In genomic region chr5:117414611-117415010, GRCm38 (mm10) we compare ENCODE assay signal across 8 mouse cellular contexts. TPM values are rescaled to one million over a fixed set of nuclear protein-coding genes. Genes with fewer than 3 reads are reported as not detected.
DNase-seq lines count a peak whose midpoint lies in the region; ATAC-seq lines count a peak whose summit lies in the region.

No protein-coding gene starts in this region.

- H3K27me3 ChIP-seq in heart, embryonic 15.5 days = peaks cover 64% of the 10 kb centered on the region
- no peaks in the 10 kb centered on the region for H3K27me3 ChIP-seq in forebrain, embryonic 14.5 days (replicated peaks; ENCODE audit: control insufficient read depth, insufficient read depth, low read length)
- peaks cover 74% of the 10 kb centered on the region for H3K27me3 ChIP-seq in limb, embryonic 15.5 days

- DNase-seq in heart, postnatal 14 days = no peak
- peak; percentile 27 for DNase-seq in R1 (ENCODE audit: low read depth, low spot score)
- DNase-seq in forebrain, embryonic 14.5 days (ENCODE audit: low spot score) = peak; percentile 35
- DNase-seq in testis, postnatal 14 days (ENCODE audit: low spot score) = no peak
- no peak for DNase-seq in gastrocnemius, postnatal 14 days
- no peak for DNase-seq in spleen, adult 18-20 months

- H3K9me3 ChIP-seq in heart, embryonic 15.5 days (replicated peaks) = no peaks in the 10 kb centered on the region
- no peaks in the 10 kb centered on the region for H3K9me3 ChIP-seq in forebrain, embryonic 14.5 days (replicated peaks; ENCODE audit: control insufficient read depth, low read length)
- no peaks in the 10 kb centered on the region for H3K9me3 ChIP-seq in limb, embryonic 15.5 days

- WGBS in heart, embryonic 15.5 days = under 1% methylated on average over 10 of the region's 10 CpGs
- 0% methylated on average over 10 of the region's 10 CpGs for WGBS in forebrain, embryonic 14.5 days
- 8% methylated on average over 10 of the region's 10 CpGs for WGBS in limb, embryonic 15.5 days

- intact Hi-C loops in heart, postnatal 14 days (cut with DNase I) = no loop called here
- intact Hi-C loops in gastrocnemius, postnatal 14 days (cut with DNase I; ENCODE audit: low total_unique reads) = no loop called here

- no peaks in the 10 kb centered on the region for H3K36me3 ChIP-seq in heart, embryonic 15.5 days
- H3K36me3 ChIP-seq in forebrain, embryonic 14.5 days (ENCODE audit: control insufficient read depth, insufficient read depth, low read length) = no peaks in the 10 kb centered on the region
- H3K36me3 ChIP-seq in limb, embryonic 15.5 days = no peaks in the 10 kb centered on the region

- H3K4me1 ChIP-seq in heart, embryonic 15.5 days (replicated peaks) = peaks cover 14% of the 10 kb centered on the region
- H3K4me1 ChIP-seq in forebrain, embryonic 14.5 days (ENCODE audit: control insufficient read depth, insufficient read depth, low read length) = peaks cover 5% of the 10 kb centered on the region; the same call in 1 of the 2 replicates
- H3K4me1 ChIP-seq in limb, embryonic 15.5 days = peaks cover 16% of the 10 kb centered on the region

- H3K4me2 ChIP-seq in heart, embryonic 15.5 days = peak overlapping the region; percentile 98
- peak overlapping the region; percentile 74 for H3K4me2 ChIP-seq in forebrain, embryonic 14.5 days (ENCODE audit: low read length)
- peak overlapping the region; percentile 97 for H3K4me2 ChIP-seq in limb, embryonic 15.5 days

- H3K27ac ChIP-seq in heart, embryonic 15.5 days = no peak overlapping the region
- peak overlapping the region; percentile 96 for H3K27ac ChIP-seq in forebrain, embryonic 14.5 days (ENCODE audit: low read depth, low read length)
- H3K27ac ChIP-seq in limb, embryonic 15.5 days = no peak overlapping the region

- H3K4me3 ChIP-seq in heart, embryonic 15.5 days = peak overlapping the region; percentile 66
- H3K4me3 ChIP-seq in forebrain, embryonic 14.5 days (ENCODE audit: low read depth, low read length) = peak overlapping the region; percentile 68
- peak overlapping the region; percentile 53 for H3K4me3 ChIP-seq in limb, embryonic 15.5 days

- no peak overlapping the region for H3K9ac ChIP-seq in heart, embryonic 15.5 days
- H3K9ac ChIP-seq in forebrain, embryonic 14.5 days (ENCODE audit: low read length) = peak overlapping the region; percentile 78
- no peak overlapping the region for H3K9ac ChIP-seq in limb, embryonic 15.5 days

- ATAC-seq in heart, embryonic 15.5 days (replicated peaks; ENCODE audit: insufficient number of reproducible peaks, insufficient read depth, low FRiP score, low read depth) = no peak
- ATAC-seq in forebrain, embryonic 14.5 days = no peak
- ATAC-seq in limb, embryonic 15.5 days (ENCODE audit: insufficient number of reproducible peaks, low FRiP score, low TSS enrichment, low read depth) = no peak

RNA-seq across cellular contexts. Expression of gene Ksr2, which starts 0.8 kb away (rescaled TPM):
- 0.08 and 0.14 TPM in 2 replicates for polyA plus RNA-seq in heart, embryonic 15.5 days (2015; fragmentation: Nextera tagmentation; extraction: Ambion mirVana)
- under 1 TPM in 1 of 2 experiments, not detected in 1; 0.02 TPM for total RNA-seq in heart, postnatal 14 days (2021)
- 1.4 and 2.7 TPM in 2 replicates for polyA plus RNA-seq in forebrain, embryonic 14.5 days (2014; fragmentation: Nextera tagmentation; extraction: Ambion mirVana)
- 0.12 and 0.17 TPM in 2 replicates for polyA plus RNA-seq in limb, embryonic 15.5 days (2015; fragmentation: Nextera tagmentation; extraction: Ambion mirVana)
- total RNA-seq in gastrocnemius, postnatal 14 days (2021) = under 1 TPM; 0.04 to 0.08 TPM

RNA-seq across cellular contexts. Expression of gene Rfc5, which starts 25.8 kb away (rescaled TPM):
- 43.6 and 61.1 TPM in 2 replicates for polyA plus RNA-seq in heart, embryonic 15.5 days (2015; fragmentation: Nextera tagmentation; extraction: Ambion mirVana)
- total RNA-seq in heart, postnatal 14 days (2021) = 1 to 10 TPM; 5.5 to 7.0 TPM
- polyA plus RNA-seq in forebrain, embryonic 14.5 days (2014; fragmentation: Nextera tagmentation; extraction: Ambion mirVana) = 47.6 and 54.7 TPM in 2 replicates
- 64.7 and 67.2 TPM in 2 replicates for polyA plus RNA-seq in limb, embryonic 15.5 days (2015; fragmentation: Nextera tagmentation; extraction: Ambion mirVana)
- total RNA-seq in gastrocnemius, postnatal 14 days (2021) = 1 to 10 TPM; 2.8 to 4.3 TPM

RNA-seq across cellular contexts. Expression of gene Wsb2, which starts 57.5 kb away (rescaled TPM):
- 77.0 and 86.7 TPM in 2 replicates for polyA plus RNA-seq in heart, embryonic 15.5 days (2015; fragmentation: Nextera tagmentation; extraction: Ambion mirVana)
- 100 to 1,000 TPM in 1 of 2 experiments, 10 to 100 TPM in 1; 96.8 to 103 TPM for total RNA-seq in heart, postnatal 14 days (2021)
- 115 and 180 TPM in 2 replicates for polyA plus RNA-seq in forebrain, embryonic 14.5 days (2014; fragmentation: Nextera tagmentation; extraction: Ambion mirVana)
- 66.9 and 74.6 TPM in 2 replicates for polyA plus RNA-seq in limb, embryonic 15.5 days (2015; fragmentation: Nextera tagmentation; extraction: Ambion mirVana)
- total RNA-seq in gastrocnemius, postnatal 14 days (2021) = 10 to 100 TPM; 70.6 to 76.4 TPM

Comparison
In these comparisons a context has a peak if more than half of its experiments do, and no peak if none do; other contexts are left out.
1. DNase-seq: peak in R1 (single experiment) and forebrain, embryonic 14.5 days (single experiment); none in heart, postnatal 14 days (0 of 2), testis, postnatal 14 days (single experiment), gastrocnemius, postnatal 14 days (single experiment) and spleen, adult 18-20 months (0 of 2).
2. Peak in every context shown above with its lines, with median percentiles within 50 percentile points of each other: H3K4me2 ChIP-seq and H3K4me3 ChIP-seq.